Mouse (Mus musculus): Measurements from ENCODE around the gene Pde1a.

DNA sequence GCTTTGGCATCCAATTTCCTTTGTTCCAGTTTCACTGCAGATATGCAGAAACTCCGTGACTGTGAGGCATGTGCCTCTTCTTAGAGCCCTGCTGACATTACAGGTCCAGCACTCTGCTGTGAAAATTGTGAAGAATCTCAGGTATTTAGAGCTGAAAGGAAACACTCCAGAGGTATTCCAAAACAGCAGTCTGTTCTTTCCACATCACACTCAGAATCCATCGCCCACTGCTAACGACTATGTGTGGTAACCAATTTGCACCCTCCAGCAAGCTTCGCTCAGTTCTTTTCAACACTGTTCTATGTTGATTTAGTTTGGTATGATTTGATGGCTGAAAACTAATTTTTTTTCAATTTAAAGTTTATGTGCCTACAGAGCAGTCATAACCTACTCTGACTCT lies 62.8 kb downstream of the Pde1a start:
- TF ChIP-seq FLI1 (IDR thresholded peaks at IDR 0.05; ENCODE audit: low read length) (no peak), GATA1 (IDR thresholded peaks at IDR 0.05; ENCODE audit: borderline replicate concordance, low read length) (no peak)
